Mouse (Mus musculus): Measurements from ENCODE around the gene Calm2. TPM values are rescaled to one million over a fixed set of nuclear protein-coding genes. Genes with fewer than 3 reads are reported as not detected.

The Calm2 gene
- 500 TPM for polyA plus RNA-seq (2017; shearing (Covaris generic))

GRCm38 (mm10) chr17:87446767-87447611, at the start of gene Calm2:
TSS of gene Calm2 (minus strand) at chr17:87446935.

GRCm38 (mm10) chr17:87427511-87427910, 19.2 kb downstream of the Calm2 start, which contains the start of gene Stpg4:
TSS of gene Stpg4 (minus strand) at chr17:87427741.

Other genes with a start within 250 kb of the Calm2 start
- 41.7 TPM for gene Mcfd2, start 181.0 kb downstream of the Calm2 start, polyA plus RNA-seq (2017; shearing (Covaris generic))
- gene Ttc7, start 164.0 kb downstream of the Calm2 start, polyA plus RNA-seq (2017; shearing (Covaris generic)): 81.7 TPM
- gene Stpg4, start 19.2 kb downstream of the Calm2 start, polyA plus RNA-seq (2017; shearing (Covaris generic)): not detected
- gene Epcam, start 189.0 kb upstream of the Calm2 start, polyA plus RNA-seq (2017; shearing (Covaris generic)): 20.8 TPM
- gene Msh2, start 225.4 kb upstream of the Calm2 start, polyA plus RNA-seq (2017; shearing (Covaris generic)): 74.9 TPM